ENCODE assay signal across 13 mouse cellular contexts in the genomic region with DNA sequence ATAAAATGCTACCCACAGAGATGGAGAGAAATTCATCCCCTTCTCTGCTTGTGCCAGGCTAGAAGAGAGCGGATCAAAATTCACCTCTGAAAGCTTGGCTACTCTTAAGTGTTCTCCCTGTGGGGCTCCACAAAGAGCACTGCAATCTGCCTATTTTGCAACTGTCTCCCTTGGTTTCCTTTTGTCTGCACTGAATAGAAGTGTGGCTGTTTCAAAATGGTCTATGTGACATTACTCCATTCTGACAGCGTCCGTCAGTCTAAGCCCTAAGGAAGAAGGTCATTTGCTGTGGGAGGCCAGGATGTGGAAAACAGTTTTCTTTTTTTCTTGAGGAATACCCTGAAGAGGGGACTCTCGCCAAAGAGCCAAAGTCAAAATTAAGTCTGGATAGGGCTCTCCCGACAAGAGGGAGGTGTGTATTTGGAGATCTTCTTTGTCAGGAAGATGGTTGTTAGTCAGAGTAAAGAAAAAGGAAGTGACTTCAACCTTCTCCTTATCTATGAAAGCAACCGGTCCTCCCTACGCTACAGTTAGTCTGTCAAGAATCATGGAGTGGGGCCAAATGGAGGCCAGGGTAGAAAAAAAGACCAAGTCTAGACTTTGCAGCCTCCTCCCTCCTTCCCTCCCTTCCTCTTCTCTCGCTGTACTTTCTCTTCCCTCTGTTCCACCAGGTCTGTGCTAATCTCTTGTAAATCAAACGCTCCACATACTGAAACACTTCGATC.
A peak's percentile ranks its signal among the peaks of the same experiment; 100 is the strongest.
DNase-seq lines count a peak whose midpoint lies in the region; ATAC-seq and TF ChIP-seq lines count a peak whose summit lies in the region.
"Had no signal": no experiment of that assay in that cellular context is flagged by ENCODE, and none has a peak within 500 bp of the region (broad histone marks: within the 10 kb centered on the region; RNA-seq: fewer than 3 reads in every experiment).

No protein-coding gene starts in this region.

- no peak overlapping the region for H3K9ac ChIP-seq in lung, embryonic 16.5 days (ENCODE audit: low read length)
- H3K9ac ChIP-seq in heart, postnatal 0 days (replicated peaks; ENCODE audit: low read depth, low read length), result no peak overlapping the region
- no peak overlapping the region for H3K9ac ChIP-seq in forebrain, embryonic 12.5 days
- H3K9ac ChIP-seq: limb, embryonic 12.5 days had no signal

- TF ChIP-seq POLR2A in lung, adult 2 months (IDR thresholded peaks at IDR 0.05; ENCODE audit: borderline replicate concordance, extremely low read depth, low read depth, low read length), result no peak
- no peak for TF ChIP-seq POLR2A in bone marrow macrophage, adult 2 months (IDR thresholded peaks at IDR 0.05; ENCODE audit: borderline replicate concordance, low read depth, low read length)

- H3K9me3 ChIP-seq in lung, embryonic 16.5 days (ENCODE audit: control insufficient read depth, low read length), result no peaks in the 10 kb centered on the region
- no peaks in the 10 kb centered on the region for H3K9me3 ChIP-seq in heart, postnatal 0 days (replicated peaks; ENCODE audit: control insufficient read depth, low read length)
- peaks cover 11% of the 10 kb centered on the region for H3K9me3 ChIP-seq in megakaryocyte, embryonic 14.5 days
- no peaks in the 10 kb centered on the region for H3K9me3 ChIP-seq in forebrain, embryonic 12.5 days
- H3K9me3 ChIP-seq: embryonic facial prominence, embryonic 10.5 days; limb, embryonic 12.5 days had no signal

- no peak for TF ChIP-seq CTCF in lung, adult 2 months (IDR thresholded peaks at IDR 0.05; ENCODE audit: insufficient read depth, low read length)
- no peak for TF ChIP-seq CTCF in bone marrow macrophage, adult 2 months (IDR thresholded peaks at IDR 0.05; ENCODE audit: low read depth, low read length)
- TF ChIP-seq CTCF in heart, postnatal 0 days (IDR thresholded peaks at IDR 0.05; ENCODE audit: low read depth), result no peak

- H3K4me1 ChIP-seq in lung, embryonic 16.5 days (replicated peaks; ENCODE audit: control insufficient read depth, insufficient read depth, low read length), result 0 out of 2 replicates have a peak, but pooled peaks cover 4% of the 10 kb centered on the region
- no peaks in the 10 kb centered on the region for H3K4me1 ChIP-seq in lung, adult 2 months (ENCODE audit: control insufficient read depth, insufficient read depth, low read length)
- H3K4me1 ChIP-seq in bone marrow macrophage, adult 2 months (ENCODE audit: control insufficient read depth, insufficient read depth, low read length), result peaks cover 11% of the 10 kb centered on the region
- peaks cover 6% of the 10 kb centered on the region for H3K4me1 ChIP-seq in heart, postnatal 0 days (ENCODE audit: control insufficient read depth, insufficient read depth)
- H3K4me1 ChIP-seq in megakaryocyte, embryonic 14.5 days, result peaks cover 39% of the 10 kb centered on the region
- peaks cover 7% of the 10 kb centered on the region; the same call in 1 of the 2 replicates for H3K4me1 ChIP-seq in forebrain, embryonic 12.5 days

- no peak overlapping the region for H3K4me3 ChIP-seq in lung, embryonic 16.5 days (ENCODE audit: low read length)
- no peak overlapping the region for H3K4me3 ChIP-seq in lung, adult 2 months (replicated peaks; ENCODE audit: extremely low read depth, low read depth, low read length)
- H3K4me3 ChIP-seq in bone marrow macrophage, adult 2 months (ENCODE audit: insufficient read depth, low read length), result no peak overlapping the region
- no peak overlapping the region for H3K4me3 ChIP-seq in heart, postnatal 0 days (ENCODE audit: low read depth, low read length)
- peak overlapping the region; percentile 67 for H3K4me3 ChIP-seq in megakaryocyte, embryonic 14.5 days (replicated peaks)
- no peak overlapping the region for H3K4me3 ChIP-seq in forebrain, embryonic 12.5 days (replicated peaks)
- H3K4me3 ChIP-seq: embryonic facial prominence, embryonic 10.5 days; limb, embryonic 12.5 days had no signal

- TF ChIP-seq EP300 in heart, postnatal 0 days (IDR thresholded peaks at IDR 0.05; ENCODE audit: low read depth), result no peak

- H3K4me2 ChIP-seq in lung, embryonic 16.5 days (ENCODE audit: low read depth, low read length), result no peak overlapping the region
- H3K4me2 ChIP-seq in heart, postnatal 0 days (ENCODE audit: low read depth, low read length), result peak overlapping the region; percentile 15
- H3K4me2 ChIP-seq in forebrain, embryonic 12.5 days, result no peak overlapping the region
- H3K4me2 ChIP-seq: limb, embryonic 12.5 days; midbrain, embryonic 11.5 days had no signal

- WGBS in lung, embryonic 16.5 days, result 45% methylated on average over 10 of the region's 10 CpGs
- WGBS in lung, adult 2 months, result 38% methylated on average over 10 of the region's 10 CpGs
- WGBS in heart, postnatal 0 days, result 47% methylated on average over 10 of the region's 10 CpGs
- WGBS in forebrain, embryonic 12.5 days, result 53% methylated on average over 10 of the region's 10 CpGs

- DNase-seq in lung, adult 2 months, result no peak
- DNase-seq in heart, postnatal 0 days (ENCODE audit: low spot score), result peak; percentile 45
- no peak for DNase-seq in adrenal gland, adult 2 months
- DNase-seq: cerebellum, adult 9-10 months had no signal

- H3K36me3 ChIP-seq in lung, embryonic 16.5 days (ENCODE audit: control insufficient read depth, insufficient read depth, low read length), result no peaks in the 10 kb centered on the region
- no peaks in the 10 kb centered on the region for H3K36me3 ChIP-seq in heart, postnatal 0 days (replicated peaks; ENCODE audit: control insufficient read depth, insufficient read depth, low read length)
- peaks cover 5% of the 10 kb centered on the region for H3K36me3 ChIP-seq in megakaryocyte, embryonic 14.5 days (replicated peaks; ENCODE audit: low read length)
- no peaks in the 10 kb centered on the region for H3K36me3 ChIP-seq in forebrain, embryonic 12.5 days (replicated peaks)
- H3K36me3 ChIP-seq: embryonic facial prominence, embryonic 10.5 days; limb, embryonic 12.5 days had no signal

- peak; percentile 56; the same call in 1 of the 2 replicates for ATAC-seq in lung, embryonic 16.5 days (ENCODE audit: low read depth)
- peak; percentile 47; the same call in 1 of the 2 replicates for ATAC-seq in heart, postnatal 0 days (ENCODE audit: insufficient read depth, low read depth)
- ATAC-seq in forebrain, embryonic 12.5 days (ENCODE audit: low FRiP score), result no peak

- no peaks in the 10 kb centered on the region for H3K27me3 ChIP-seq in lung, embryonic 16.5 days (ENCODE audit: control insufficient read depth, insufficient read depth, low read depth, low read length)
- no peaks in the 10 kb centered on the region for H3K27me3 ChIP-seq in heart, postnatal 0 days (ENCODE audit: control insufficient read depth, insufficient read depth, low read length)
- H3K27me3 ChIP-seq in megakaryocyte, embryonic 14.5 days (replicated peaks), result no peaks in the 10 kb centered on the region
- no peaks in the 10 kb centered on the region; the same call in 1 of the 2 replicates for H3K27me3 ChIP-seq in forebrain, embryonic 12.5 days
- H3K27me3 ChIP-seq: CH12.LX; limb, embryonic 12.5 days had no signal

- no peak overlapping the region for H3K27ac ChIP-seq in lung, embryonic 16.5 days (ENCODE audit: low read length)
- H3K27ac ChIP-seq in bone marrow macrophage, adult 2 months (ENCODE audit: insufficient read depth, low read depth, low read length), result 0 out of 2 replicates have a peak overlapping the region, but pooled peaks have one; percentile 1
- H3K27ac ChIP-seq in heart, postnatal 0 days (ENCODE audit: low read depth), result peak overlapping the region; percentile 22; the same call in 1 of the 2 replicates
- H3K27ac ChIP-seq in forebrain, embryonic 12.5 days, result no peak overlapping the region
- H3K27ac ChIP-seq: embryonic facial prominence, embryonic 10.5 days; kidney, postnatal 0 days; limb, embryonic 12.5 days had no signal

Comparison
In these comparisons a context has a peak if more than half of its experiments do, and no peak if none do; other contexts are left out.
1. H3K27ac ChIP-seq: peak in bone marrow macrophage, adult 2 months (single experiment) and heart, postnatal 0 days (single experiment); none in lung, embryonic 16.5 days (single experiment) and forebrain, embryonic 12.5 days (single experiment).